Mouse (Mus musculus) heart, adult 2 months (tissue): ENCODE results near the gene Ddx6.

Experiments
- CTCF ChIP-seq: fragments of 200-600 bp; IDR thresholded peaks from 2 replicates; pipeline ENCODE4 v1.8.1; 2022; ENCODE audit warnings: antibody characterized with exemption, mild to moderate bottlenecking, moderate library complexity
- EP300 ChIP-seq: fragments of 200-500 bp; IDR thresholded peaks from 2 replicates; pipeline ENCODE4 v1.6.1; 2011; ENCODE audit warnings: low read depth, low read length, control low read depth; ENCODE audit not compliant: insufficient read depth
- POLR2A ChIP-seq: fragments of 200-500 bp; IDR thresholded peaks from 2 replicates; pipeline ENCODE4 v1.6.1; 2011; ENCODE audit warnings: mild to moderate bottlenecking, low read depth, low read length, control low read depth; ENCODE audit not compliant: insufficient read depth

DNA sequence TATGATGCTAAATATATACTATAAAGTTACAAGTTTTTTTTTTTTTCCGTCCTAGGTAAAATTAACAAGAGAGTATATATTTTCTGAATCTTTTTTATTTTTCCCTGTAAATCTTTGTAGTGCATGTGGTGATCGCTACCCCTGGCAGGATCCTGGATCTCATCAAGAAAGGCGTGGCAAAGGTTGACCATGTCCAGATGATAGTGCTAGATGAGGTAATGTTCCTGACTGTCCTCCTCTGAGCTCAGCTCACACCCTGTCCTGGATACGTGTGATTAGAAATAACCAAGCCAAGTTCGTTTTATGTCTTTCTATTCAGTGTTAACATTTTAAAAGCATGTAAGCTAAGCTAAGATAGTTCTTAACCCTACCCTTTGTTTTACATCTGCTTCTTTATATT, 21.6 kb downstream of the Ddx6 start:
- no peak for TF ChIP-seq CTCF
- no peak for TF ChIP-seq POLR2A
- no peak for TF ChIP-seq EP300
